Mouse (Mus musculus): Measurements from ENCODE around the gene Gsn. TPM values are rescaled to one million over a fixed set of nuclear protein-coding genes. Genes with fewer than 3 reads are reported as not detected.

Gene Gsn
- polyA plus RNA-seq, 1 experiment from 2014 or later: 56.1 TPM

GRCm38 (mm10) chr2:35264095-35264494 lies 7.9 kb downstream of the Gsn start:
- ATAC-seq (no peak), DNase-seq (no peak)
- Histone ChIP-seq H3K4me2 (ENCODE audit: low read depth, low read length) (no peak overlapping the region), H3K4me1 (ENCODE audit: insufficient read depth) (peaks cover 8% of the 10 kb centered on the region; the same call in 1 of the 2 replicates), H3K27me3 (ENCODE audit: insufficient read depth, low read length) (no peaks in the 10 kb centered on the region), H3K9ac (replicated peaks) (no peak overlapping the region), H3K36me3 (replicated peaks; ENCODE audit: insufficient read depth, low read length) (no peaks in the 10 kb centered on the region), H3K27ac (ENCODE audit: low read depth) (no peak overlapping the region), H3K4me3 (ENCODE audit: low read depth, low read length) (no peak overlapping the region), H3K9me3 (ENCODE audit: low read length) (no peaks in the 10 kb centered on the region)
- TF ChIP-seq CTCF (IDR thresholded peaks at IDR 0.05; ENCODE audit: low read depth) (no peak), EP300 (IDR thresholded peaks at IDR 0.05; ENCODE audit: low read depth) (no peak)
- WGBS (ENCODE audit: insufficient replicate concordance): 52% methylated on average over 1 of the region's 1 CpGs

DNA sequence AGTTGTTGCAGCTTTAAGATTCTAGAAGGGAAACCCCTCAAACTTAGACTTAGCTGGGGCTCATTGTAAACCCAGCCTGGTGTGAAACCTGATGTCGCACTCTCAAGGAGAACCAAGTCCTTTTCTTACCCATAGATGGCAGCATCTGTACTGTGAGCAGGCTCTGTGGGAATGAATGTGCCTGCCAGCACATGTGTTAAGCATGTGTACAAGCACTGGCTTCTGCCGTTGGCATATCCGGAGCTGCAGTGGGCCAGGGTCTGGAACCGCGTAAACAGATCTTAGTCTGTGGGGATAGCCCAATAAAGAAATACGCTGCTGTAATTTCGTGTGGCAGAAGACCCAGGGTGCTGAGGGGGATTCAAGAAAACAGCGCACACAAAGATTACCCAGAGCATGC lies 9.1 kb downstream of the Gsn start:
- H3K36me3 ChIP-seq (replicated peaks; ENCODE audit: insufficient read depth, low read length): no peaks in the 10 kb centered on the region
- H3K4me1 ChIP-seq (ENCODE audit: insufficient read depth): peaks cover 3% of the 10 kb centered on the region; the same call in 1 of the 2 replicates
- DNase-seq: no peak
- no peak overlapping the region for H3K4me2 ChIP-seq (ENCODE audit: low read depth, low read length)
- no peaks in the 10 kb centered on the region for H3K9me3 ChIP-seq (ENCODE audit: low read length)
- peak; percentile 53; the same call in 1 of the 2 replicates for ATAC-seq
- H3K4me3 ChIP-seq (ENCODE audit: low read depth, low read length): no peak overlapping the region
- H3K27me3 ChIP-seq (ENCODE audit: insufficient read depth, low read length): no peaks in the 10 kb centered on the region
- TF ChIP-seq CTCF (IDR thresholded peaks at IDR 0.05; ENCODE audit: low read depth) (peak; percentile 76), EP300 (IDR thresholded peaks at IDR 0.05; ENCODE audit: low read depth) (no peak)
- 37% methylated on average over 8 of the region's 8 CpGs for WGBS (ENCODE audit: insufficient replicate concordance)
- H3K9ac ChIP-seq (replicated peaks): no peak overlapping the region
- H3K27ac ChIP-seq (ENCODE audit: low read depth): no peak overlapping the region

DNA sequence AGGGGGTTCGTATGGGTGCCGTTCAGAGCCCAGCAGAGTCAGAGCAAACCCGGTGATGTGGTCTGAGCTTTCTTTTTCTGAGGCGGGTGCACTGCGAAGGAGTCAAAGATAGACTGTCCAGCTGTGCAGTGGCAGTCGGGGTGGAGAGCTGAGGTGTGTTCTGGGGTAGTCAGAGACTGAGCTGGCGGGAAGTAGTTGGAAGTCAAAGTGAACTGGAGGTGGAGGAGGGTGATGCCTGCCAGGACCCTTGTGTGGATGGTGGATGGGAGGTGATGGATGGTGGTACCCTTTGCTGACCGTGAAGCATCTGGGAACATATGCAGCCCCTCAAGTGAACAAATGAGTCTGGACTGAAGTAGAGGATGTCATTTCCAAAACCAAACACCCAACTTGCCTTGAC lies 9.6 kb downstream of the Gsn start:
- Histone ChIP-seq H3K27ac (ENCODE audit: low read depth) (no peak overlapping the region), H3K9me3 (ENCODE audit: low read length) (no peaks in the 10 kb centered on the region), H3K4me3 (ENCODE audit: low read depth, low read length) (no peak overlapping the region), H3K4me2 (ENCODE audit: low read depth, low read length) (no peak overlapping the region), H3K4me1 (ENCODE audit: insufficient read depth) (peaks cover 5% of the 10 kb centered on the region; the same call in 1 of the 2 replicates), H3K9ac (replicated peaks) (no peak overlapping the region), H3K27me3 (ENCODE audit: insufficient read depth, low read length) (no peaks in the 10 kb centered on the region), H3K36me3 (replicated peaks; ENCODE audit: insufficient read depth, low read length) (no peaks in the 10 kb centered on the region)
- DNase-seq: no peak
- TF ChIP-seq EP300 (IDR thresholded peaks at IDR 0.05; ENCODE audit: low read depth): no peak
- TF ChIP-seq CTCF (IDR thresholded peaks at IDR 0.05; ENCODE audit: low read depth): no peak
- WGBS (ENCODE audit: insufficient replicate concordance): 60% methylated on average over 8 of the region's 8 CpGs
- ATAC-seq: no peak

DNA sequence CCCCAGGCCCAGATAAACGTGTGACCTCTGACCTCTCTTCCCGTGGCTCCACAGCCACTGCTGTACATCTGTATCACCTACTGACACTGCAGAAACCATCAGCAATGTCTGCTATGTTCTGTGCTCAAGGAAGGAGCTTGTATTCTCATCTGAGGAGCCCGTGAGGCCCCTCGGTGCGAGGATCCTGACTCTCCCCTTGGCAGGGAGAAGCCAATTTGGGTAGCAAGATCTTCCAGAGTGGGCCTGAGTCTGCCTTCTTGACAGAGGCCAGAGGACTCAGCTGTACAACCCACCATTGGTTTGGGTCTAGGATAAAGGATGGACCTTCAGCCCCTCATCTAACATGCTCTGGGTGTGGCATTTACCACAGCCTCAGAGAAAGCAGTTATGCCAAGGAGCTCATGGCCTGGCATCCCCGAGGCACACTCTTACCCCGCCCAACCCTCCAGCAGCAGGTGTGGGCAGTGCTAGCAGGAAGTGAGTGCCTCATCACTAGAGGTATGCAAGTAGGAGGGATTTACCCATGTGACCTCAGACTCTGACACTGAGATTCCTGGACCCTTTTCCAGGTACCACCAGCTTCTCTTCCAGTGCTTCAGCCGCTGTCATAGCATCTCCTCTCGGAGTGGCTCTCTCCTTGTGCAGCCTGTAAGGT lies 10.2 kb downstream of the Gsn start:
- H3K36me3 ChIP-seq (replicated peaks; ENCODE audit: insufficient read depth, low read length): no peaks in the 10 kb centered on the region
- no peaks in the 10 kb centered on the region for H3K9me3 ChIP-seq (ENCODE audit: low read length)
- H3K4me1 ChIP-seq (ENCODE audit: insufficient read depth): peaks cover 5% of the 10 kb centered on the region; the same call in 1 of the 2 replicates
- H3K27ac ChIP-seq (ENCODE audit: low read depth): no peak overlapping the region
- ATAC-seq: no peak
- TF ChIP-seq EP300 (IDR thresholded peaks at IDR 0.05; ENCODE audit: low read depth): no peak
- no peak for TF ChIP-seq CTCF (IDR thresholded peaks at IDR 0.05; ENCODE audit: low read depth)
- no peak for DNase-seq
- no peaks in the 10 kb centered on the region for H3K27me3 ChIP-seq (ENCODE audit: insufficient read depth, low read length)
- no peak overlapping the region for H3K9ac ChIP-seq (replicated peaks)
- 68% methylated on average over 9 of the region's 9 CpGs for WGBS (ENCODE audit: insufficient replicate concordance)
- no peak overlapping the region for H3K4me2 ChIP-seq (ENCODE audit: low read depth, low read length)
- H3K4me3 ChIP-seq (ENCODE audit: low read depth, low read length): no peak overlapping the region

GRCm38 (mm10) chr2:35267156-35267875 lies 11.1 kb downstream of the Gsn start:
- Histone ChIP-seq H3K9ac (replicated peaks) (no peak overlapping the region), H3K27ac (ENCODE audit: low read depth) (0 out of 2 replicates have a peak overlapping the region, but pooled peaks have one; percentile 6), H3K9me3 (ENCODE audit: low read length) (no peaks in the 10 kb centered on the region), H3K4me3 (ENCODE audit: low read depth, low read length) (no peak overlapping the region), H3K36me3 (replicated peaks; ENCODE audit: insufficient read depth, low read length) (no peaks in the 10 kb centered on the region), H3K4me1 (ENCODE audit: insufficient read depth) (peaks cover 5% of the 10 kb centered on the region; the same call in 1 of the 2 replicates), H3K27me3 (ENCODE audit: insufficient read depth, low read length) (no peaks in the 10 kb centered on the region), H3K4me2 (ENCODE audit: low read depth, low read length) (no peak overlapping the region)
- 80% methylated on average over 13 of the region's 13 CpGs for WGBS (ENCODE audit: insufficient replicate concordance)
- DNase-seq: no peak
- ATAC-seq: 0 out of 2 replicates have a peak, but pooled peaks have one; percentile 15
- TF ChIP-seq EP300 (IDR thresholded peaks at IDR 0.05; ENCODE audit: low read depth) (no peak), CTCF (IDR thresholded peaks at IDR 0.05; ENCODE audit: low read depth) (no peak)

- TF ChIP-seq EP300 (IDR thresholded peaks at IDR 0.05; ENCODE audit: low read depth) (no peak), CTCF (IDR thresholded peaks at IDR 0.05; ENCODE audit: low read depth) (no peak)
- Histone ChIP-seq H3K9me3 (ENCODE audit: low read length) (no peaks in the 10 kb centered on the region), H3K4me2 (ENCODE audit: low read depth, low read length) (no peak overlapping the region), H3K4me3 (ENCODE audit: low read depth, low read length) (no peak overlapping the region), H3K36me3 (replicated peaks; ENCODE audit: insufficient read depth, low read length) (no peaks in the 10 kb centered on the region), H3K27me3 (ENCODE audit: insufficient read depth, low read length) (no peaks in the 10 kb centered on the region), H3K4me1 (ENCODE audit: insufficient read depth) (peaks cover 5% of the 10 kb centered on the region; the same call in 1 of the 2 replicates), H3K9ac (replicated peaks) (no peak overlapping the region), H3K27ac (ENCODE audit: low read depth) (0 out of 2 replicates have a peak overlapping the region, but pooled peaks have one; percentile 6)
- ATAC-seq: no peak
- WGBS (ENCODE audit: insufficient replicate concordance): 67% methylated on average over 10 of the region's 10 CpGs
- no peak for DNase-seq
These were observed 11.8 kb downstream of the Gsn start for GRCm38 (mm10) chr2:35267876-35268566.

All from liver, postnatal 0 days (tissue).